Mouse (Mus musculus): Measurements from ENCODE around the gene Ms4a5. TPM values are rescaled to one million over a fixed set of nuclear protein-coding genes. Genes with fewer than 3 reads are reported as not detected.

Gene Ms4a5
- polyA plus RNA-seq, 1 experiment from 2014 or later = not detected

GRCm38 (mm10) chr19:11234921-11235735 is 48.5 kb downstream of the Ms4a5 start:
- TF ChIP-seq CTCF (IDR thresholded peaks at IDR 0.05; ENCODE audit: low read depth) (no peak), EP300 (IDR thresholded peaks at IDR 0.05; ENCODE audit: low read depth) (no peak)
- H3K27ac ChIP-seq (ENCODE audit: low read depth) = no peak overlapping the region
- WGBS (ENCODE audit: insufficient replicate concordance) = 55% methylated on average over 5 of the region's 5 CpGs

GRCm38 (mm10) chr19:11234244-11234643 is 49.4 kb downstream of the Ms4a5 start:
- ATAC-seq = no peak
- no peaks in the 10 kb centered on the region for H3K36me3 ChIP-seq (replicated peaks; ENCODE audit: insufficient read depth, low read length)
- no peak overlapping the region for H3K4me3 ChIP-seq (ENCODE audit: low read depth, low read length)
- no peaks in the 10 kb centered on the region for H3K9me3 ChIP-seq (ENCODE audit: low read length)
- no peak for DNase-seq
- no peaks in the 10 kb centered on the region for H3K27me3 ChIP-seq (ENCODE audit: insufficient read depth, low read length)
- 55% methylated on average over 5 of the region's 5 CpGs for whole genome bisulfite sequencing (ENCODE audit: insufficient replicate concordance)
- no peak for TF ChIP-seq EP300 (IDR thresholded peaks at IDR 0.05; ENCODE audit: low read depth)
- TF ChIP-seq CTCF (IDR thresholded peaks at IDR 0.05; ENCODE audit: low read depth) = no peak
- H3K4me1 ChIP-seq (ENCODE audit: insufficient read depth) = peaks cover 14% of the 10 kb centered on the region
- H3K27ac ChIP-seq (ENCODE audit: low read depth) = no peak overlapping the region
- no peak overlapping the region for H3K9ac ChIP-seq (replicated peaks)
- H3K4me2 ChIP-seq (ENCODE audit: low read depth, low read length) = no peak overlapping the region

More at GRCm38 (mm10) chr19:11234921-11235735, 48.5 kb downstream of the Ms4a5 start:
- Histone ChIP-seq H3K9me3 (ENCODE audit: low read length) (no peaks in the 10 kb centered on the region), H3K4me1 (ENCODE audit: insufficient read depth) (peaks cover 14% of the 10 kb centered on the region), H3K36me3 (replicated peaks; ENCODE audit: insufficient read depth, low read length) (no peaks in the 10 kb centered on the region), H3K27me3 (ENCODE audit: insufficient read depth, low read length) (no peaks in the 10 kb centered on the region), H3K9ac (replicated peaks) (no peak overlapping the region), H3K4me3 (ENCODE audit: low read depth, low read length) (no peak overlapping the region), H3K4me2 (ENCODE audit: low read depth, low read length) (no peak overlapping the region)
- ATAC-seq (no peak), DNase-seq (no peak)

GRCm38 (mm10) chr19:11232348-11232747 is 51.3 kb downstream of the Ms4a5 start, which contains the start of gene Ms4a12:
Ms4a12 (minus strand) TSS chr19:11232448.
- DNase-seq (no peak), ATAC-seq (no peak)
- no peak within 1 kb of the TSS for H3K4me3 ChIP-seq (ENCODE audit: low read depth, low read length)
- 58% methylated on average over 5 of the region's 5 CpGs for WGBS (ENCODE audit: insufficient replicate concordance)
- H3K4me1 ChIP-seq (ENCODE audit: insufficient read depth) = peaks cover 14% of the 10 kb centered on the region
- H3K36me3 ChIP-seq (replicated peaks; ENCODE audit: insufficient read depth, low read length) = no peaks in the 10 kb centered on the region
- H3K9me3 ChIP-seq (ENCODE audit: low read length) = no peaks in the 10 kb centered on the region
- H3K27me3 ChIP-seq (ENCODE audit: insufficient read depth, low read length) = no peaks in the 10 kb centered on the region
- no peak within 1 kb of the TSS for H3K27ac ChIP-seq (ENCODE audit: low read depth)
- H3K4me2 ChIP-seq (ENCODE audit: low read depth, low read length) = no peak within 1 kb of the TSS
- TF ChIP-seq EP300 (IDR thresholded peaks at IDR 0.05; ENCODE audit: low read depth) (no peak), CTCF (IDR thresholded peaks at IDR 0.05; ENCODE audit: low read depth) (no peak)
- no peak within 1 kb of the TSS for H3K9ac ChIP-seq (replicated peaks)

Other genes with a start within 250 kb of the Ms4a5 start
- gene Ms4a8a, start 202.8 kb downstream of the Ms4a5 start, polyA plus RNA-seq (2015; fragmentation: Nextera tagmentation; extraction: Ambion mirVana) = 0.13 and 0.26 TPM in 2 replicates
- not detected in 2 replicates for gene 1700017D01Rik, start 153.0 kb downstream of the Ms4a5 start, polyA plus RNA-seq (2015; fragmentation: Nextera tagmentation; extraction: Ambion mirVana)
- not detected in 2 replicates for gene 1700025F22Rik, start 118.6 kb downstream of the Ms4a5 start, polyA plus RNA-seq (2015; fragmentation: Nextera tagmentation; extraction: Ambion mirVana)
- not detected in 2 replicates for gene Ms4a13, start 87.1 kb downstream of the Ms4a5 start, polyA plus RNA-seq (2015; fragmentation: Nextera tagmentation; extraction: Ambion mirVana)
- gene Ms4a12, start 51.4 kb downstream of the Ms4a5 start, polyA plus RNA-seq (2015; fragmentation: Nextera tagmentation; extraction: Ambion mirVana) = not detected in 2 replicates
- 3.3 and 3.8 TPM in 2 replicates for gene Ms4a1, start 17.6 kb downstream of the Ms4a5 start, polyA plus RNA-seq (2015; fragmentation: Nextera tagmentation; extraction: Ambion mirVana)
- gene Ms4a14, start 30.6 kb upstream of the Ms4a5 start, polyA plus RNA-seq (2015; fragmentation: Nextera tagmentation; extraction: Ambion mirVana) = 0.02 TPM in 1 of 2 replicates, not detected in the other
- gene Ms4a7, start 52.3 kb upstream of the Ms4a5 start, polyA plus RNA-seq (2015; fragmentation: Nextera tagmentation; extraction: Ambion mirVana) = 2.9 and 3.5 TPM in 2 replicates
- gene Ms4a4a, start 91.7 kb upstream of the Ms4a5 start, polyA plus RNA-seq (2015; fragmentation: Nextera tagmentation; extraction: Ambion mirVana) = 2.8 and 3.2 TPM in 2 replicates
- gene Ms4a4c, start 120.9 kb upstream of the Ms4a5 start, polyA plus RNA-seq (2015; fragmentation: Nextera tagmentation; extraction: Ambion mirVana) = 2.1 and 2.5 TPM in 2 replicates
- 1.8 and 2.3 TPM in 2 replicates for gene Ms4a4b, start 159.7 kb upstream of the Ms4a5 start, polyA plus RNA-seq (2015; fragmentation: Nextera tagmentation; extraction: Ambion mirVana)
- 13.1 and 13.4 TPM in 2 replicates for gene Ms4a6c, start 185.5 kb upstream of the Ms4a5 start, polyA plus RNA-seq (2015; fragmentation: Nextera tagmentation; extraction: Ambion mirVana)
- 1.6 and 2.1 TPM in 2 replicates for gene Gm8369, start 202.1 kb upstream of the Ms4a5 start, polyA plus RNA-seq (2015; fragmentation: Nextera tagmentation; extraction: Ambion mirVana)
- gene Ms4a6b, start 232.6 kb upstream of the Ms4a5 start, polyA plus RNA-seq (2015; fragmentation: Nextera tagmentation; extraction: Ambion mirVana) = 3.2 and 3.8 TPM in 2 replicates